Mouse (Mus musculus) kidney, postnatal 25 days (tissue): ENCODE results near the gene Podxl2.

ENCODE experiments used
- DNase-seq, 2 experiments: peaks; one replicate each; pipeline ENCODE4 v3.0.0; 2021; ENCODE audit warnings: mixed read lengths in 2 of 2

The Podxl2 gene

GRCm38 (mm10) chr6:88827395-88828205 lies 47.2 kb downstream of the Podxl2 start:
- no peak for DNase-seq

GRCm38 (mm10) chr6:88826965-88827364 lies 47.9 kb downstream of the Podxl2 start:
- no peak for DNase-seq

GRCm38 (mm10) chr6:88826545-88826944 lies 48.3 kb downstream of the Podxl2 start:
- peak; percentile 59 to 73 for DNase-seq

GRCm38 (mm10) chr6:88826088-88826487 lies 48.8 kb downstream of the Podxl2 start:
- no peak for DNase-seq

GRCm38 (mm10) chr6:88824183-88824582 lies 50.7 kb downstream of the Podxl2 start:
- DNase-seq: no peak

- DNase-seq: peak in 1 of 2 experiments; percentile 50
Measured at GRCm38 (mm10) chr6:88821901-88822300, 52.9 kb downstream of the Podxl2 start.

- DNase-seq: no peak
Measured at GRCm38 (mm10) chr6:88821294-88821693, 53.5 kb downstream of the Podxl2 start.

GRCm38 (mm10) chr6:88820853-88821252 lies 54.0 kb downstream of the Podxl2 start:
- peak in 1 of 2 experiments; percentile 39 for DNase-seq

- no peak for DNase-seq
Measured at GRCm38 (mm10) chr6:88816913-88817312, 57.9 kb downstream of the Podxl2 start.

- DNase-seq: no peak
Measured at GRCm38 (mm10) chr6:88815489-88815888, 59.4 kb downstream of the Podxl2 start.

- no peak for DNase-seq
Measured at GRCm38 (mm10) chr6:88815036-88815435, 59.8 kb downstream of the Podxl2 start.

GRCm38 (mm10) chr6:88813832-88814231 lies 61.0 kb downstream of the Podxl2 start:
- DNase-seq: no peak

- peak in 1 of 2 experiments; percentile 58 for DNase-seq
Measured at GRCm38 (mm10) chr6:88812886-88813285, 62.0 kb downstream of the Podxl2 start.

- DNase-seq: no peak
Measured at GRCm38 (mm10) chr6:88811880-88812400, 62.9 kb downstream of the Podxl2 start.

- DNase-seq: no peak
Measured at GRCm38 (mm10) chr6:88811396-88811795, 63.4 kb downstream of the Podxl2 start.

- no peak for DNase-seq
Measured at GRCm38 (mm10) chr6:88810291-88810690, 64.6 kb downstream of the Podxl2 start.

- DNase-seq: no peak
Measured at GRCm38 (mm10) chr6:88809091-88810037, 65.5 kb downstream of the Podxl2 start.

- no peak for DNase-seq
Measured at GRCm38 (mm10) chr6:88804966-88805577, 69.8 kb downstream of the Podxl2 start.

- DNase-seq: no peak
Measured at GRCm38 (mm10) chr6:88803957-88804695, 70.7 kb downstream of the Podxl2 start.

GRCm38 (mm10) chr6:88803051-88803450 lies 71.8 kb downstream of the Podxl2 start:
- DNase-seq: no peak

- DNase-seq: no peak
Measured at GRCm38 (mm10) chr6:88800735-88801134, 74.1 kb downstream of the Podxl2 start.

- no peak for DNase-seq
Measured at GRCm38 (mm10) chr6:88800191-88800590, 74.7 kb downstream of the Podxl2 start.
